Mouse (Mus musculus) CD8-positive naive resting alpha-beta T cell, adult 2 months (primary cell): ENCODE measurements around the gene Krtap14.

Experiments used
- DNase-seq, 2 experiments: peaks; one replicate each; pipeline ENCODE4 v3.0.0; 2022; ENCODE audit warnings: low read depth in 2 of 2, low spot score in 2 of 2

Gene Krtap14

GRCm38 (mm10) chr16:88826095-88826652 lies at the start of gene Krtap14:
Gene Krtap14 (minus strand): TSS chr16:88826145.
- DNase-seq, result no peak

DNA sequence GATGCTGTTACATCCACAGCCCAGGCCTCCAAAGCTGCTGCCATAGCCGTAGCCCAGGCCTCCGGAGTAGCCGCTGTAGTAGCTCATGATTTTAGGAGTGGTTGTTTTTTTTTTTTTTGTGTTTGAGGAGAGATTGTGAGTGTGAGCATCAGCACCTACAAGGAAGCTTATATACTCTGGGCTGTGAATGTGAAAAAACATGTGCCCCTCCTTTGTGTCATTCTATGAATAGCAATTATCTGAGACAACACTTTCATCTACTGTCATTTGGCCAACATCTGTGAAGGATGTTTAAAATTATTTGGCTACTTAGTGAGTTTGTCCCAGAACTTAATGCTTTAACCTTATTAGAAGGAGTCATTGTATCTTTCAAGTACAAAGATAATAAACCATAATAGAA lies 48.2 kb upstream of the Krtap14 start, which contains the start of gene Krtap19-2:
TSS of gene Krtap19-2 (minus strand) at position 101 of the 400 bp plus-strand sequence.
- DNase-seq, result no peak

DNA sequence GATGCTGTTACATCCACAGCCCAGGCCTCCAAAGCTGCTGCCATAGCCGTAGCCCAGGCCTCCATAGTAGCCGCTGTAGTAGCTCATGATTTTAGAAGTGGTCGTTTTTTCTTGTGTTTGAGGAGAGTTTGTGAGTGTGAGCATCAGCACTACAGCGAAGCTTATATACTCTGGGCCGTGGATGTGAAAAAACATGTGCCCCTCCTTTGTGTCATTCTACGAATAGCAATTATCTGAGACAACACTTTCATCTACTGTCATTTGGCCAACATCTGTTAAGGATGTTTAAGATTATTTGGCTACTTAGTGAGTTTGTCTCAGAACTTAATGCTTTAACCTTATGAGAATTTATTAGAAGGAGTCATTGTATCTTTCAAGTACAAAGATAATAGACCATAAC lies 43.4 kb upstream of the Krtap14 start, which contains the start of gene Krtap19-1:
TSS of gene Krtap19-1 (minus strand) at position 101 of the 400 bp plus-strand sequence.
- DNase-seq, result no peak

GRCm38 (mm10) chr16:88864887-88865407 lies 39.0 kb upstream of the Krtap14 start:
- DNase-seq, result no peak

DNA sequence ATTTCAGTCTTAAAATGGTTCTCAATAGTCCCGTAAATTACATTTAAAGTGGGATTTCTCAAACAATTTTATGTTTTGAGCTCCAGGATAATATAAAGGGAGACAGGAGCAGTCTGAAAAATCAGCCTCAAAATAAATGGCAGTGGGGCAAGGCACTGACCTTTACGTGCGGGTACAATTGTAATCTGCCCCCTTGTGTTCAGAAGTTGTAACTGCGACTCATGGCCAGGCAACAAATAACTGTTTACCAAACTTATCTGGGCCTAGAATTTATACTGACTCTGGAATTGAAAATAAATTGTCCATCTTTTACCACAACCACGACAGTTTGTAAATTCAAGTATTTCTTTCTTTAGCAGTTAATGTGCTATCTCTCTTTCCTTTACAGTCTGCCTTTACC lies 25.5 kb upstream of the Krtap14 start:
- DNase-seq, result no peak

DNA sequence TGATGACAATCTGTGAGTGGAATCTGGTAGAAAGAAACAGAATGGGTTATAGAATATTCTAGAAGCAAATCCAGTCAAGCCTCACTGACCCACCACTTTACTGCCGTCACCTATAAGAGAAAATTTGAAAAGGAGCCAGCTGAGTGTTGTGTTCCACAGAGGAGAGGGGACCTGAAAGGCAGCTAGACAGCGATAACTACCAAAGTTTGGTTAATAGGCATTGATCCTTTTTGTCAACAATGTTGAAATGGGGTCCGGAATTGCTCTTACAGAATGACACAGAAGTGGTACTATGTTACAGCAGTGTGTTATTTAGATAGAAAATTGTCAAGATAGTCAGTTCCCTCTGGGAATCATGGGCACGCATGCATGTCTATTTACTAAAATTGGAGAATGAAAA lies 22.6 kb upstream of the Krtap14 start:
- no peak for DNase-seq

GRCm38 (mm10) chr16:88847363-88847762 lies 21.4 kb upstream of the Krtap14 start:
- no peak for DNase-seq

- DNase-seq, result no peak
Measured at GRCm38 (mm10) chr16:88826978-88827377, 1.0 kb upstream of the Krtap14 start.

DNA sequence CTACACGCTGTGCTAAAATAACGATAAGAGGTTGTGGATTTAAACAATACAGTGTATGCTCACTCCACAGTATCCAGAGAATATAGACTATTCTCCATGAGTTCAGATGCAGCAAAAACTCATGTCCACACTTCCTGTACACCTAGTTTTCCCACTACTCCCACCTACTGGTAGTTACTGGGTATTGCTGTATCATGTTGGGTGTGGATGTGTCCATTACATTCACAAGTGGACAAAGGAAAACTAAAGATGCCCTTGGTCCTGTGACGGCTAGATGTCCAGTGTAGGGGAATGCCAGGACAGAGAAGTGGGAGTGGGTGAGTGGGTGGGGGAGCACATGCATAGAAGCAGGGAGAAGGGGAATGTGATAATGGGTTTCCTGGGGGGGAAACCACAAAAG lies 2.2 kb downstream of the Krtap14 start:
- DNase-seq, result no peak

DNA sequence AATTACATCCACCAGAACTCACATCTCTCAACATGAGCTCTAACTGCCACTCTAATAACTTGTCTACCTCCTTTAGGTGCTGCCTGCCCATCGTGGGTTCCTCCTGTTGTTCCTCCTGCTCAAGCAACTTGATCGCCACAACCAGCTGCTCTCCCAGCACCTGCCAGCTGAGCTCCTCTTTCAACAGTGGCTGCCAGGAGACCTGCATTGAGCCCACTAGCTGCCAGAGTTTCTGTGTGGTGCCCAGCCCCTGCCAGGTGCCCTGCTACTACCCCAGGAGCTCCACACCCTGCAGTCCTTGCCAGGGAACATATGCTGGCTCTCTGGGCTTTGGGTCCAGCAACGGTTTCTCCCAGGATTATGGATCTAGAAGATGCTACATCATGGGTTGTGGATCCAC lies 5.9 kb downstream of the Krtap14 start, which contains the start of gene Krtap15:
TSS of gene Krtap15 (plus strand) at position 150 of the 400 bp plus-strand sequence.
- DNase-seq, result no peak

- no peak for DNase-seq
Measured at GRCm38 (mm10) chr16:88811827-88812226, 14.1 kb downstream of the Krtap14 start, which contains the start of gene Gm20741. Gene Gm20741 (minus strand): TSS chr16:88812220.

- no peak for DNase-seq
Measured at GRCm38 (mm10) chr16:88786786-88787185, 39.2 kb downstream of the Krtap14 start.

DNA sequence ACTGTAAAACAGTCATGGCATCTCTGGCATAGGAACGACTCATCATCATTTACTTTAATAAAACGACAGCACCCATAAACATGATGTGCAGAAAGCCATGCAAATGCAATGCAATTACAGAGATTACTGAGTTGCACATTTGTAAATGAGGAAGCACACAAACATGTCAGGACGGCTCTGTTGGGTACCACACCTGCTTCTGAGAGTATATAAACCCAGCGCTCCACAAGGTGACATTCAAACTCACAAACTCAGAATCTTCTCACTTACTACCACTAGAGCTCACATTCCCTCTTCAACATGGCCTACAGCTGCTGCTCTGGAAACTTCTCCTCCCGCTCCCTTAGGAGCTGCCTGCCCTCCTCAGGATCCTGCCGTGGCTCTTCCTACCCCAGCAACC lies 48.3 kb downstream of the Krtap14 start, which contains the start of gene Gm5965:
TSS of gene Gm5965 (plus strand) at position 301 of the 400 bp plus-strand sequence.
- no peak for DNase-seq

GRCm38 (mm10) chr16:88774106-88774505 lies 51.8 kb downstream of the Krtap14 start, which contains the start of gene 2310057N15Rik:
Gene 2310057N15Rik (minus strand): TSS chr16:88774206.
- no peak for DNase-seq
